Mouse (Mus musculus): ENCODE results near the gene Smyd3.

GRCm38 (mm10) chr1:179548220-179548619, 30.4 kb upstream of the Smyd3 start:
- TF ChIP-seq POLR2A (IDR thresholded peaks at IDR 0.05; ENCODE audit: extremely low read depth, insufficient read depth, low read length) (no peak), CTCF (IDR thresholded peaks at IDR 0.05; ENCODE audit: extremely low read depth, insufficient read depth, low read length) (no peak)
